Mouse (Mus musculus): ENCODE measurements around the gene Bcr.
A peak's percentile ranks its signal among the peaks of the same experiment; 100 is the strongest.

Gene Bcr

DNA sequence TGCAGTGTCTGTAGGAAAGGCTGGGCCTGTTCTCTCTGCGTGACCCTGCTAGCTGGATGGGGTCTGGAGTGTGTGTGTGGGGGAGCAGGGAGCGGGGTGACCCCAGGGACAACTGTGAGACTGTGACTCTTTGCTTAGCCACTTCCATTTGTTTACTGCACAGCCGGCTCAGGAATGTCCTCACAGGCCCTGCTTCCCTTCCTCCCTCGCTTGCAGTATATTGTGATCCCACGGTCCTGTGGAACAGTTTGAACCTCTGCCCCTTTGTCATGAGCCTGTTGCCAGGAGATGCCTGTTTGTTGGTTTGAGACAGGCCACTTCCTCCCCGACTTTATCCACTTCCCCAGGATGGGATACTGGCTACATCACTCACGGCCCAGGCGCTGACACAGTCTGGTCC lies 116.1 kb downstream of the Bcr start:
- no peak for DNase-seq (ENCODE audit: low spot score in 2 of 2)

DNA sequence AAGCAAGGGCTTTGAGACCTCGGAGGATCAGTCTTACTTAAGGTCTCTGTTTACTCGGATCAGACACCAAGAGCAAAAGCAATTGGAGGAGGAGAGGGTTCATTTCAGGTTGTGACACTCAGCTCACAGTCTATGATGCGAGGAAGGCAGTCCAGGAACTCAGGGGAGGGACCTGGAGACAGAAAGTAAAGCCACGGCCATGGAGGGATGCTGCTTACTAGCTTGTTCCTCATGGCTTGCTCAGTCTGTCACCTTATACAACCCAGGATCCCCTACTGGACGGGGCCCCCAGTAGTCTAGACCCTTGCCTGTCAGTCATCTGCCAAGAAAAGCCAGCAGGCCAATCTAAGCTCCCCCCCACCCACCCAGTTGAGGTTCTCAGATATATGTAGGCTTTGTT lies 118.5 kb downstream of the Bcr start:
- DNase-seq (ENCODE audit: low spot score in 2 of 2), result no peak

DNA sequence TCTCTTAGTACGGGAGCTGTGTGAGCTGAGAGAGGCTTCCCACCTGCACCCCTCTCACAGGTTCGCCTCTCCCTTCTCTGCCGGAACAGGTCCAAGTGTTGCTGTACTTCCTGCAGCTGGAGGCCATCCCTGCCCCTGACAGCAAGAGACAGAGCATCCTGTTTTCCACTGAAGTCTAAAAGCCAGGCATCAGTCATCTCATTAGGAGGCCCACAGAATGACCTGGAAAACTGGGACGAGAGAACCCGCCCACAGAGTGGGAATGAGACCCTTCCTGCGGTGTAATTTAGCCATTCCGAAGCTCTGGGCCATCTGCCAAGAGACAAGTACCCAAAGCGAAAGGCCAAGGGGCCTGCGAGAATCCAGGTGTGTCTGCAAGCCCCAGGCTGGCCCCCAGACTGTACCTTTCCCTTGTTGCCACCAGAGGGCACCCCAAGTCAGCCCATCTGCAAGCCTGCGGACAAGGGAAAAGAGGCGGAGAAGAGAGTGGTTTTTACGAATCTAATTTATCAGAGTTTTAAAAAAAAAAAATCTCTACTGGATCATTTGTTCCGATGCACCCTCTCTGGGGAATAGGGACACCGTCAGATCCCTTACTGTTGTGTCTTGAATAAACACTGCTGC lies 121.9 kb downstream of the Bcr start:
- peak; percentile 43 to 70 for DNase-seq (ENCODE audit: low spot score in 2 of 2)

GRCm38 (mm10) chr10:75184826-75185225 lies 124.4 kb downstream of the Bcr start:
- DNase-seq (ENCODE audit: low spot score in 2 of 2), result no peak

DNA sequence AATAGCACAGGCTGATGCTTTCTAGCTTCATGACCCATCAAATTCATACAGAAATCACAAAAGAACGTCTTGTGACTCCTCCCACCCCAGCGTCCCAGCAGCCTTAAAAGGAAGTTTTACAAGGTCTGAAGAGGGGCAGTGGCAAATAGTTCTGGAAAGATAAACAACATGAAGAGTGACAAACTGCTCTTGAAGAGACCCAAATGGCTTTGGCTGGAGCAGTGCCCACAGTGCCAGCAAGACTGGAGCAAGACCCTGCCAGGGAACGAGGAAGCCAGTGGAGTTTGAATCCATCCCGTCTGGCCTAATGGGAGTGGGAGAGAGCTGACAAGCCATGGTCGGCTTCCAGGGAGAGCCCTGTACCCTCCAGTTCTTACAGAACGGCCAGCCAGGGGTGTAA lies 126.2 kb downstream of the Bcr start:
- DNase-seq (ENCODE audit: low spot score in 2 of 2), result no peak

GRCm38 (mm10) chr10:75187366-75188056 lies 127.1 kb downstream of the Bcr start:
- DNase-seq (ENCODE audit: low spot score in 2 of 2), result no peak

DNA sequence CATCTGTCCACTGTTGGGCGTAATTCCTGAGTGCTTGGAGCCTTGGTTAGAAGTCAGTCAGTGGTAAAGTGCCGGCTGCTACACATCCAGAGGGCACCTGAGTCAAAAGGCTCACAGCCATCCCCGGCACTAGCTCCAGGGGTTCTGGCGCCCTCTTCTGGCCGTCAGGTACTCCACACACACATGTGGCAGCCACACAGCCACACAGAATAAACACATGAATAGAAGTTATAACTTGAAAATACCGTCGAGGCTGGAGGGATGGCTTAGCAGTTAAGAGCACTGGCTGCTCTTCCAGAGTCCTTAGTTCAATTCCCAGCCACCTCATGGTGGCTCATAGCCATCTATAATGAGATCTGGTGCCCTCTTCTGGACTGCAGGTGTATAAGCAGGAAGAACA lies 131.3 kb downstream of the Bcr start:
- no peak for DNase-seq (ENCODE audit: low spot score in 2 of 2)

GRCm38 (mm10) chr10:75197817-75198216 lies 137.4 kb downstream of the Bcr start:
- no peak for DNase-seq (ENCODE audit: low spot score in 2 of 2)

DNA sequence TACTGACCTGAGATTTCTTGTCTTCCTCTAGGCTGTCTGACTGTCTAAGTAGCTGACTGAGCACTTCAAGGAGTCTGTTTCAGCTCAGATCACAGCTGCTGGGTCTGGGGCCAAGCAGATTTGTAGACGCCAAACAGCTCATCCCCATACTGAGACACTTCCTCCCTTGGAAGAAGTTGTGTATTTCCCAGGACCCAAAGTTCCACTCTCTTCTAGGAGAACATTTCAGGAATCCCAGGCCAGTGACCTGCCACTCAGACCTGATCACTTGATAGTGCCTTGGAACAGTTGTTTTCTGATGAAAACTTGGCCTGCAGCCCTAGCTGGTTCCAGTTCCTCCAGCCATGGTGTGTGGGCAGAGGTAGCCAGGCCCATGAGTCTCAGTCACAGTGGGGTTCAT lies 140.3 kb downstream of the Bcr start:
- no peak for DNase-seq (ENCODE audit: low spot score in 2 of 2)

DNA sequence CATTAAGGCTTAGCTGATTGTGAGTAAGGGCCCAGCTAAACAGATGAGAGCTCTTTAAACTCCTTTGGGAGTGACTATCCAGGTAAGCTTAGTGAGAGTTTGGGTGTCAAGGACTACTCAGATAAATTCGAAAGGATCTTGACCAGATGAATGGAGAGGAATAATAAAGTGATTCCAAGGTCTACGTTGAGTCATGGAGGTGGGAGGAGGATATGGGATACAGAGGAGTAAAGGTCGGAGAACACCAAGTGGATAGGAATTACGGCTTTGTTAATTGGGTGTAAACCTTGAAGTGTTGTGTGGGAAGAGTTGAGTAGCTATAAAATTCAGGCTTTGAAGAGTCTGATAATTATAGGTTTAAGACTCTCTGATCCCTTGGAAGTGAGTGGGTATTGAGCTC lies 145.8 kb downstream of the Bcr start:
- no peak for DNase-seq (ENCODE audit: low spot score in 2 of 2)

GRCm38 (mm10) chr10:75210841-75211240 lies 150.4 kb downstream of the Bcr start:
- DNase-seq (ENCODE audit: low spot score in 2 of 2), result no peak

GRCm38 (mm10) chr10:75211807-75212645 lies 151.6 kb downstream of the Bcr start, which contains the start of gene Specc1l:
TSS of gene Specc1l (plus strand) at chr10:75212073.
- peak; percentile 93 to 95 for DNase-seq (ENCODE audit: low spot score in 2 of 2)

DNA sequence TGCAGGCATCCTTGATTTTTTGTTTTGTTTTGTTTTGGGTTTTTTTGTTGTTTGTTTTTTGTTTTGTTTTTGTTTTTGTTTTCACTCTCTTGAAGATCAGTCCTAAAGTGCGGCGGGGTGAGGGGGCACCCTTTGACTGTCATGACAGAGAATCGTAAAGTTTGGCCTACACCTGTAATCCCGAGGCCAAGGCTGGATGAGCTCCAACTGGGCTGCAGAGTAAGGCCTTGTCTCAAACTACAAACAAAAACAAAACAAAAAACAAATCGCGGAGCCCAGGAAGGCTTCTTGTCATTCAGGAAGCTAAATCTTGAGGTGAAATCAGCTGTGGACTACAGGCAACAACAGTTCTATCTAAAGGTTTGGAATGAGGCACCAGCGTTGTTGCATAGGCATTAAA lies 152.6 kb downstream of the Bcr start:
- no peak for DNase-seq (ENCODE audit: low spot score in 2 of 2)

DNA sequence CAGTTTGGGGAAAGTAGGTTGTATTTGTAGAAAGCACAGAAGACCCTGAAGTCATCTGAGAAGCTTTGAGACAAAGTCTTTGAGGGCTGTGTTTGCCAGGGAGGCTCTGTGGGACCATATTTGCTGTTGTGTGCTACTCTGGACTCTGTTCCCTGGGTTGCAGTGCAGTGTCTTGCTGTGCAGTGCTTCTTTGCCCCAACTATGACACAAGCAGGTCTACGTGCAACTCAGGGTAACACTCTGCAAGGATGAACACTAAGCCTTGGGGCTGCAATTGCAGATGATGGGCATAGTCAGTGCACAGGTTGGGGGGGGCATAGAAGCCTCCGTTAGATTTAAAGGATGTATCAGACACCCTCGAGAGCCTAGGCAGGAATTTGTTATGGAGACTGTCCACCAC lies 160.3 kb downstream of the Bcr start:
- DNase-seq (ENCODE audit: low spot score in 2 of 2), result no peak

DNA sequence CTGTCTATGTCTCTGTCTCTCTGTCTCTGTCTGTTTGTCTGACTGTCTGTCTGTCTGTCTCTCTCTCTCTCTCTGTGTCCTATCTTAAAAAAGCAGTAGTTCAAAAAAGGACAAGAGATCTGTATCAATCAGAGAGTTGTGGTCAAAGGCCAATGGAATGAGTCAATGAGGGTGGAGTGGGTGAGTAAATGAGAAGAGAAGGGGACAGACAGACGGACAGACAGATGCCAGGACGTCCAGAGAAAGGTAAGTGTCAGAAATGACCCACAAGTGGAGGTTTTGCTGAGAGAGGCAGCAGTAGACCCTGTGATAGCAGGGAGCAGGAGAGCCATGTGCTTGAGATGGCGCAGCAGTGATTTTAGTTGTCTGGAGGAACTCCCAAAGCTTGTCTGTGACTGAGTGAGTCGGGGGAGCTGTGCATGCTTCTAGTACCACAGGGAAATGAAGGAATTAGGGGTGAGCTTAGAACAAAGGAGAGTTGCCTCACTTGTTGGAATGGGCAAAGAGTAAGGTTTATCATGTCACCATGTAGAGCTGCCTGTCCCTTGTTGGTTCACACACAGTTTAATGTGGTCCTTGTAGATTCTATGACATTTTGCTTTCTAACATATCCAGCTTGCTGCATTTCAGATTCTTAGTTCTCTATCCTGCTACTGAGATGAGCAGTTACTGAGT lies 161.7 kb downstream of the Bcr start:
- DNase-seq (ENCODE audit: low spot score in 2 of 2), result no peak

GRCm38 (mm10) chr10:75222611-75222998 lies 162.2 kb downstream of the Bcr start:
- DNase-seq (ENCODE audit: low spot score in 2 of 2), result peak in 1 of 2 experiments; percentile 6

GRCm38 (mm10) chr10:75224154-75224553 lies 163.8 kb downstream of the Bcr start:
- DNase-seq (ENCODE audit: low spot score in 2 of 2), result no peak

- no peak for DNase-seq (ENCODE audit: low spot score in 2 of 2)
Observed at GRCm38 (mm10) chr10:75224630-75225029, 164.2 kb downstream of the Bcr start.

- DNase-seq (ENCODE audit: low spot score in 2 of 2), result no peak
Observed at GRCm38 (mm10) chr10:75227381-75227780, 167.0 kb downstream of the Bcr start.

DNA sequence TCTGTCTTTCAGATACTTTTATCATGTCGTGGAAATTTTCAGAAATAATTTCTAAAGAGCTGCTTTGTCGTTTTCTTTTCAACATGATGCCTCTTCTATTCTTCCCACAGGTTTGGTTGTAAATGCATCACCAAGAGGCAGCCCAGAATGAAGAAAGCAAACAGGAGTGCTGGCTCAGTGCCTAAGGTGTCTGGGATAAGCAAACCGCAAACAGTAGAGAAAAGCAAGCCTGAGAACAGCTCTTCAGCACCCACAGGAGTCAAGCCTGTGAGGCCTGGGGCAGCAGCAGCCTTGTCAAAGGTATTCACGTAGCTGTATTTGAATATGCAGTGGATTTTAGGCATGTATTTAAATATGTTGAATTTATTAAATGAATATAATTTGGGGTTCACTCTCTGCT lies 170.2 kb downstream of the Bcr start:
- DNase-seq (ENCODE audit: low spot score in 2 of 2), result no peak

DNA sequence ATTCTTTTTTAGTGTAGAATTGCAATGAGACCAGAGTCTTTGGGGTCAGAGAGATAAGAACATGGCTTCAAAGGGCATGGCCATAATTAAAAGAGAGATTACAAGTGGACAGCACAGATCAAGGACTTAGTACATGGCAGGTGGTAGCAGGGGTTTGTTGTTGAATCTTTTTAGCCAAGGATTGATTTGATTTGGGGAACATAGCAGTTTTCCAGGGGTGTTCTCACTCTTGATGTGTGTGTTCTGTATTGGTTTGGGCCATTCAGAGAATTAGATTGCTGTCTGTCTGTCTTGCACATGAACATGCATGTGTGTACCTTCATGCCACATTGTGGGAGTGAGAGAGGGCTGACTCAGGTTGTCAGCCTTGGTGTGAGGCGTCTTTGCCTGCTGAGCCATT lies 171.5 kb downstream of the Bcr start:
- no peak for DNase-seq (ENCODE audit: low spot score in 2 of 2)

GRCm38 (mm10) chr10:75232612-75233155 lies 172.3 kb downstream of the Bcr start:
- DNase-seq (ENCODE audit: low spot score in 2 of 2), result no peak
